Mouse (Mus musculus) hindbrain, embryonic 15.5 days (tissue): Measurements from ENCODE around the gene Maml1. TPM values are rescaled to one million over a fixed set of nuclear protein-coding genes. Genes with fewer than 3 reads are reported as not detected.

Experiments
- ATAC-seq: fragments of 200-750 bp; cut with Nextera tagmentation; 2 replicates; pipeline ENCODE4 v1.8.0; 2017; ENCODE audit warnings: low read depth, moderate number of reproducible peaks, moderate TSS enrichment; ENCODE audit not compliant: low FRiP score
- H3K27ac ChIP-seq: fragments of 300-500 bp; sonication (generic); replicated peaks from 2 replicates; pipeline ENCODE4 v1.5.1; 2015; ENCODE audit warnings: mild to moderate bottlenecking, inconsistent platforms
- H3K27me3 ChIP-seq: fragments of 300-500 bp; sonication (generic); 2 replicates; pipeline ENCODE4 v1.6.1; 2015; ENCODE audit warnings: control low read depth, inconsistent platforms
- H3K36me3 ChIP-seq: fragments of 300-500 bp; sonication (generic); 2 replicates; pipeline ENCODE4 v1.6.1; 2015; ENCODE audit warnings: control low read depth, inconsistent platforms
- H3K4me1 ChIP-seq: fragments of 300-500 bp; sonication (generic); replicated peaks from 2 replicates; pipeline ENCODE4 v1.6.1; 2015; ENCODE audit warnings: control low read depth, inconsistent platforms
- H3K4me2 ChIP-seq: fragments of 300-500 bp; sonication (generic); 2 replicates; pipeline ENCODE4 v1.6.1; 2015; ENCODE audit warnings: moderate library complexity, mild to moderate bottlenecking, inconsistent platforms
- H3K4me3 ChIP-seq: fragments of 300-500 bp; sonication (generic); 2 replicates; pipeline ENCODE4 v1.5.1; 2015; ENCODE audit warnings: mild to moderate bottlenecking, inconsistent platforms
- H3K9ac ChIP-seq: fragments of 300-500 bp; sonication (generic); 2 replicates; pipeline ENCODE4 v1.6.1; 2015; ENCODE audit warnings: inconsistent platforms
- H3K9me3 ChIP-seq: fragments of 300-500 bp; sonication (generic); 2 replicates; pipeline ENCODE4 v1.6.1; 2016; ENCODE audit warnings: control low read depth, inconsistent platforms
- WGBS: fragments of 180-500 bp; shearing (Covaris S2); methylation state at CpG from one replicate; pipeline ENCODE4 v1.1.7; 2015; 5-methylcytosine and 5-hydroxymethylcytosine counted together
- polyA plus RNA-seq: library from polyadenylated mRNA; unstranded; fragments of >200 nt; fragmentation: Nextera tagmentation; extraction: Ambion mirVana; gene quantifications from 2 replicates; pipeline ENCODE4 v1.2.1, GENCODE M21; 2015

Gene Maml1
- polyA plus RNA-seq, 1 experiment from 2014 or later, result 3.2 TPM

- no peaks in the 10 kb centered on the region for H3K9me3 ChIP-seq
- H3K36me3 ChIP-seq, result 0 out of 2 replicates have a peak, but pooled peaks cover 6% of the 10 kb centered on the region
- no peak overlapping the region for H3K4me3 ChIP-seq
- H3K27ac ChIP-seq, result no peak overlapping the region
- no peak for ATAC-seq
- H3K4me1 ChIP-seq, result 0 out of 2 replicates have a peak, but pooled peaks cover 4% of the 10 kb centered on the region
- H3K4me2 ChIP-seq, result no peak overlapping the region
- no peak overlapping the region for H3K9ac ChIP-seq
- H3K27me3 ChIP-seq, result no peaks in the 10 kb centered on the region
These were observed 15.1 kb downstream of the Maml1 start for GRCm38 (mm10) chr11:50277025-50277424.

GRCm38 (mm10) chr11:50275568-50276151 is 16.5 kb downstream of the Maml1 start:
- 0 out of 2 replicates have a peak, but pooled peaks cover 1% of the 10 kb centered on the region for H3K36me3 ChIP-seq
- no peaks in the 10 kb centered on the region for H3K27me3 ChIP-seq
- H3K9me3 ChIP-seq, result no peaks in the 10 kb centered on the region
- 0 out of 2 replicates have a peak, but pooled peaks cover 4% of the 10 kb centered on the region for H3K4me1 ChIP-seq
- no peak overlapping the region for H3K4me2 ChIP-seq
- no peak overlapping the region for H3K9ac ChIP-seq
- H3K27ac ChIP-seq, result no peak overlapping the region
- no peak overlapping the region for H3K4me3 ChIP-seq
- 83% methylated on average over 5 of the region's 5 CpGs for WGBS
- 0 out of 2 replicates have a peak, but pooled peaks have one; percentile 47 for ATAC-seq

- Histone ChIP-seq H3K27ac (no peak overlapping the region), H3K9ac (no peak overlapping the region), H3K36me3 (no peaks in the 10 kb centered on the region), H3K4me1 (0 out of 2 replicates have a peak, but pooled peaks cover 4% of the 10 kb centered on the region), H3K9me3 (no peaks in the 10 kb centered on the region), H3K4me3 (no peak overlapping the region), H3K4me2 (no peak overlapping the region), H3K27me3 (no peaks in the 10 kb centered on the region)
- WGBS, result 98% methylated on average over 2 of the region's 2 CpGs
- ATAC-seq, result no peak
These were observed 17.0 kb downstream of the Maml1 start for GRCm38 (mm10) chr11:50275077-50275476.

GRCm38 (mm10) chr11:50272819-50273218 is 19.3 kb downstream of the Maml1 start:
- Histone ChIP-seq H3K4me3 (no peak overlapping the region), H3K9me3 (no peaks in the 10 kb centered on the region), H3K36me3 (no peaks in the 10 kb centered on the region), H3K27ac (no peak overlapping the region), H3K9ac (no peak overlapping the region), H3K4me2 (no peak overlapping the region), H3K27me3 (no peaks in the 10 kb centered on the region), H3K4me1 (0 out of 2 replicates have a peak, but pooled peaks cover 4% of the 10 kb centered on the region)
- no peak for ATAC-seq
- WGBS, result 80% methylated on average over 2 of the region's 2 CpGs

GRCm38 (mm10) chr11:50269885-50270284 is 22.2 kb downstream of the Maml1 start:
- peaks cover 21% of the 10 kb centered on the region for H3K36me3 ChIP-seq
- no peak overlapping the region for H3K9ac ChIP-seq
- H3K4me2 ChIP-seq, result no peak overlapping the region
- H3K4me3 ChIP-seq, result no peak overlapping the region
- no peak for ATAC-seq
- H3K27ac ChIP-seq, result no peak overlapping the region
- no peaks in the 10 kb centered on the region for H3K9me3 ChIP-seq
- no peaks in the 10 kb centered on the region for H3K4me1 ChIP-seq
- WGBS, result 100% methylated on average over 1 of the region's 1 CpGs
- H3K27me3 ChIP-seq, result no peaks in the 10 kb centered on the region

DNA sequence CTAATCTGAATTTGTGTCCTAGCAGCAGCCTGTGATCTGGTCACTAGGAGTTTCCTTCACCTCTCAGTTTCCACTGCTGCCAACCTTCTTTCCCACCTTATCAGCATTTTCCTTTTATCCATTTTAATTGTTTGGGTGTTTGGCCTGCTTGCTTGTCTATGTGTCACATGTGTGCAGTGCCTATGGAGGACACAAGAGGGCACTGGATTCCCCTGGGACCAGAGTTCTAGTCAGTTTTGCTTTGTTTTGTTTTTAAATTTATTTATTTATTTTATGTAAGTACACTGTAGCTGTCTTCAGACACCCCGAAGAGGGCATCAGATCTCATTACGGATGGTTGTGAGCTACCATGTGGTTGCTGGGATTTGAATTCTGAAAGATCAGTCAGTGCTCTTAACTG is 22.9 kb downstream of the Maml1 start:
- 83% methylated on average over 2 of the region's 2 CpGs for WGBS

DNA sequence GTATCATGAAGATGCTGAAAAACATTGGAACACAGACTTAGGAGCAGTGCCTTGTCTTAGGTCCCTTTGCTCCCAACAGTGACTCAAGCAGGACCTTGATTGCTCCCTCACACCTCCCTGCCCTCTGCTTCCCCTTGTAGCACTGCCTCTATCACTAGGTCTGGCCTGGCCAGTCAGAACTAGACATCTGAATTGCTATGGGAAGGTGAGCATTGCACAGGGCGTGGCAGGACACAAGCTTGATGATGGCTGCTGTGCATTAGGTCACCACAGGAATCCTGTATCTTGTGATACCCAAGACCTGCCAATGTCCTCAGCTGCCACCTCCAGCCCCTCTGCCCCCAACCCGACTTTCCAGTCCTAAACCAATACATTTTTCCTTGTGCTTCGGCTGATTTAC is 25.1 kb downstream of the Maml1 start:
- Histone ChIP-seq H3K4me3 (no peak overlapping the region), H3K27me3 (no peaks in the 10 kb centered on the region), H3K9me3 (no peaks in the 10 kb centered on the region), H3K4me2 (no peak overlapping the region), H3K9ac (no peak overlapping the region), H3K36me3 (peaks cover 42% of the 10 kb centered on the region), H3K4me1 (no peaks in the 10 kb centered on the region), H3K27ac (no peak overlapping the region)
- WGBS, result 95% methylated on average over 3 of the region's 3 CpGs
- ATAC-seq, result no peak

More for the DNA sequence above, 22.9 kb downstream of the Maml1 start:
- H3K4me2 ChIP-seq, result no peak overlapping the region
- H3K27me3 ChIP-seq, result no peaks in the 10 kb centered on the region
- no peak overlapping the region for H3K27ac ChIP-seq
- no peak for ATAC-seq
- no peak overlapping the region for H3K9ac ChIP-seq
- H3K9me3 ChIP-seq, result no peaks in the 10 kb centered on the region
- peaks cover 28% of the 10 kb centered on the region for H3K36me3 ChIP-seq
- no peaks in the 10 kb centered on the region for H3K4me1 ChIP-seq
- no peak overlapping the region for H3K4me3 ChIP-seq

GRCm38 (mm10) chr11:50265931-50266330 is 26.2 kb downstream of the Maml1 start:
- Histone ChIP-seq H3K9ac (no peak overlapping the region), H3K9me3 (no peaks in the 10 kb centered on the region), H3K27ac (no peak overlapping the region), H3K4me1 (no peaks in the 10 kb centered on the region), H3K36me3 (peaks cover 51% of the 10 kb centered on the region), H3K4me3 (no peak overlapping the region), H3K4me2 (no peak overlapping the region), H3K27me3 (no peaks in the 10 kb centered on the region)
- no peak for ATAC-seq
- 82% methylated on average over 8 of the region's 8 CpGs for WGBS

DNA sequence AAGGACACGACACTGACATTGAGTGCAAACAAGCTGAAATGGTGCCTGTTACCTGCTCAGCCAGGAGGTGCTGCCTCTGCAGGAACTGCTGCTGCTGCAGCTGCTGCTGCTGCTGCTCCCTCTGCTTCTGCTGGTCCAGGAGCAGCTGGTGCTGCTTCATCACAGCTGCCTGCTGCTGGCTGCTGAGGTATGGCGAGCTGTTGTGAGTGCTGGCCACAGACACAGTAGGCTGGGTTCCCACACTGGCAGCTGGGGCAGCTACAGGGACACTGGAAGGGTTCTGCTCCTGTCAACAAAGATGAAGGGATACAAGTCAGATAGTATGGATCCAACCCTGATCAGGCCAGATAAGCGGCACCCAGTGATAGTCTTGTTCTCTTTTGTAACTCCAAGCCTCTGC is 28.9 kb downstream of the Maml1 start:
- Histone ChIP-seq H3K27ac (no peak overlapping the region), H3K4me1 (no peaks in the 10 kb centered on the region), H3K4me2 (no peak overlapping the region), H3K36me3 (peaks cover 67% of the 10 kb centered on the region), H3K9ac (no peak overlapping the region), H3K4me3 (no peak overlapping the region), H3K9me3 (no peaks in the 10 kb centered on the region), H3K27me3 (no peaks in the 10 kb centered on the region)
- ATAC-seq, result no peak
- WGBS, result 93% methylated on average over 3 of the region's 3 CpGs

GRCm38 (mm10) chr11:50262020-50262419 is 30.1 kb downstream of the Maml1 start:
- WGBS, result 88% methylated on average over 4 of the region's 4 CpGs
- no peak overlapping the region for H3K27ac ChIP-seq
- no peak for ATAC-seq

GRCm38 (mm10) chr11:50258310-50258709 is 33.8 kb downstream of the Maml1 start:
- Histone ChIP-seq H3K4me1 (no peaks in the 10 kb centered on the region), H3K27ac (no peak overlapping the region), H3K4me2 (no peak overlapping the region), H3K9ac (no peak overlapping the region), H3K27me3 (no peaks in the 10 kb centered on the region), H3K36me3 (peaks cover 50% of the 10 kb centered on the region), H3K9me3 (no peaks in the 10 kb centered on the region), H3K4me3 (no peak overlapping the region)
- 69% methylated on average over 7 of the region's 7 CpGs for WGBS
- no peak for ATAC-seq

More at GRCm38 (mm10) chr11:50262020-50262419, 30.1 kb downstream of the Maml1 start:
- no peak overlapping the region for H3K9ac ChIP-seq
- H3K4me2 ChIP-seq, result no peak overlapping the region
- no peak overlapping the region for H3K4me3 ChIP-seq
- no peaks in the 10 kb centered on the region for H3K27me3 ChIP-seq
- H3K4me1 ChIP-seq, result no peaks in the 10 kb centered on the region
- H3K9me3 ChIP-seq, result no peaks in the 10 kb centered on the region
- H3K36me3 ChIP-seq, result peaks cover 76% of the 10 kb centered on the region

DNA sequence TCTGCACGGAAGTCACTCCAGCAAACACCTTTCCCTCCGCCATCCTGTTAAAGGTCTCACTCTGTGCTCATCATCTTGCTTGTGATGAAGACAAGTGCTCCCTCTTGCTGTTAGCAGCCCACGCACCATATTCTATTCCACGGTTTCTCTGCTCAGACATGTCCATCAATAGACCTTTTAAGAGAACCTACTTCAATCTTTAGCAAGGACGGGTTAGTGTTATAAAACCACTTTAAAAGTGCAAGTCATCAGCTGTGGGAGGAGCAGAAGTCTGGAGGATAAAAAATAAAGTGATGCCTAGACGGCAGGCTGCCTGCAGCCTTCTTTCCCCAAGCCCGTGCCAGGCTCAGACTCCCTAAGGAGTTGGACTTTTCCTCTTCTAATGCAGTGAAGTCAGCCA is 35.5 kb downstream of the Maml1 start:
- H3K4me1 ChIP-seq, result no peaks in the 10 kb centered on the region
- ATAC-seq, result no peak
- H3K4me3 ChIP-seq, result no peak overlapping the region
- no peak overlapping the region for H3K9ac ChIP-seq
- no peaks in the 10 kb centered on the region for H3K27me3 ChIP-seq
- H3K9me3 ChIP-seq, result no peaks in the 10 kb centered on the region
- 88% methylated on average over 7 of the region's 7 CpGs for WGBS
- peaks cover 34% of the 10 kb centered on the region for H3K36me3 ChIP-seq
- H3K4me2 ChIP-seq, result no peak overlapping the region
- H3K27ac ChIP-seq, result no peak overlapping the region
